Mouse (Mus musculus): ENCODE data around the gene Olfr768. TPM values are rescaled to one million over a fixed set of nuclear protein-coding genes. Genes with fewer than 3 reads are reported as not detected.
"Not testable (repeated sequence)": the region's sequence is repeated elsewhere in the genome, so short reads cannot be mapped to it uniquely, and the experiment has no call there.

The Olfr768 gene
- total and polyA plus RNA-seq, 3 experiments, result not detected

- no peak for TF ChIP-seq TAL1 (IDR thresholded peaks at IDR 0.05; ENCODE audit: low read length)
Observed at GRCm38 (mm10) chr10:129101231-129101630, 2.1 kb upstream of the Olfr768 start (continued).

- H3K9me3 ChIP-seq (replicated peaks; ENCODE audit: insufficient read depth, low read length); H3K4me1 ChIP-seq (ENCODE audit: control insufficient read depth in 1 of 2, insufficient read depth in 2 of 2, low read length in 2 of 2); H3K36me3 ChIP-seq (ENCODE audit: control insufficient read depth in 1 of 2, insufficient read depth in 2 of 2, low read length in 2 of 2); DNase-seq (ENCODE audit: low read depth, low spot score); H3K79me2 ChIP-seq (ENCODE audit: control insufficient read depth, insufficient read depth, low read length, poor library complexity); H3K27me3 ChIP-seq (ENCODE audit: control insufficient read depth in 1 of 2, insufficient read depth in 2 of 2, low read length in 2 of 2); H3K4me3 ChIP-seq (ENCODE audit: control insufficient read depth in 1 of 2, insufficient read depth in 1 of 2, low read depth in 2 of 2, low read length in 2 of 2); H3K27ac ChIP-seq (ENCODE audit: control insufficient read depth, low read depth, low read length); H3K9ac ChIP-seq (ENCODE audit: control insufficient read depth, low read depth, low read length, poor library complexity, severe bottlenecking): not testable (repeated sequence)
Observed at GRCm38 (mm10) chr10:129082810-129083209, 16.4 kb downstream of the Olfr768 start, which contains the start of gene Olfr767. Gene Olfr767, minus strand, starts transcription at chr10:129082910.

- H3K79me2 ChIP-seq (ENCODE audit: control insufficient read depth, insufficient read depth, low read length, poor library complexity), result no peaks in the 10 kb centered on the region
- TF ChIP-seq ELF1 (IDR thresholded peaks at IDR 0.05; ENCODE audit: low read depth, low read length), result no peak
- no peak for TF ChIP-seq CHD1 (IDR thresholded peaks at IDR 0.05; ENCODE audit: low read depth, low read length)
- no peak for TF ChIP-seq GATA1 (IDR thresholded peaks at IDR 0.05; ENCODE audit: low read depth, low read length)
- TF ChIP-seq E2F4 (IDR thresholded peaks at IDR 0.05; ENCODE audit: borderline replicate concordance, low read depth, low read length), result no peak
- no peak for TF ChIP-seq MAZ (IDR thresholded peaks at IDR 0.05; ENCODE audit: low read depth, low read length)
- TF ChIP-seq POLR2A (IDR thresholded peaks at IDR 0.05; ENCODE audit: control insufficient read depth in 1 of 2, insufficient read depth in 1 of 2, low read depth in 1 of 2, low read length in 2 of 2, poor library complexity in 1 of 2), result no peak
- TF ChIP-seq POLR2AphosphoS2 (IDR thresholded peaks at IDR 0.05; ENCODE audit: low read length), result no peak
- TF ChIP-seq USF2 (IDR thresholded peaks at IDR 0.05; ENCODE audit: borderline replicate concordance in 1 of 2, insufficient read depth in 1 of 2, low read depth in 1 of 2, low read length in 2 of 2), result no peak
- TF ChIP-seq MYC (IDR thresholded peaks at IDR 0.05; ENCODE audit: low read depth, low read length), result no peak
- TF ChIP-seq TAL1 (IDR thresholded peaks at IDR 0.05; ENCODE audit: low read length), result no peak
- no peak within 1 kb of the TSS for H3K27ac ChIP-seq (ENCODE audit: control insufficient read depth, low read depth, low read length)
- no peaks in the 10 kb centered on the region for H3K4me1 ChIP-seq (ENCODE audit: control insufficient read depth in 1 of 2, insufficient read depth in 2 of 2, low read length in 2 of 2)
- no peak for DNase-seq (ENCODE audit: low read depth, low spot score)
- no peaks in the 10 kb centered on the region for H3K9me3 ChIP-seq (replicated peaks; ENCODE audit: insufficient read depth, low read length)
- no peak within 1 kb of the TSS for H3K4me3 ChIP-seq (ENCODE audit: control insufficient read depth in 1 of 2, insufficient read depth in 1 of 2, low read depth in 2 of 2, low read length in 2 of 2)
- H3K36me3 ChIP-seq (ENCODE audit: control insufficient read depth in 1 of 2, insufficient read depth in 2 of 2, low read length in 2 of 2), result no peaks in the 10 kb centered on the region
- H3K9ac ChIP-seq (ENCODE audit: control insufficient read depth, low read depth, low read length, poor library complexity, severe bottlenecking), result no peak within 1 kb of the TSS
- H3K27me3 ChIP-seq (ENCODE audit: control insufficient read depth in 1 of 2, insufficient read depth in 2 of 2, low read length in 2 of 2), result no peaks in the 10 kb centered on the region
Observed at GRCm38 (mm10) chr10:129068877-129069276, 30.3 kb downstream of the Olfr768 start, which contains the start of gene Olfr766-ps1. Gene Olfr766-ps1, minus strand, starts transcription at chr10:129068977.

GRCm38 (mm10) chr10:129049898-129050297 lies 49.3 kb downstream of the Olfr768 start, which contains the start of gene Olfr765:
Gene Olfr765, minus strand, starts transcription at chr10:129049998.
- H3K9me3 ChIP-seq (replicated peaks; ENCODE audit: insufficient read depth, low read length); H3K79me2 ChIP-seq (ENCODE audit: control insufficient read depth, insufficient read depth, low read length, poor library complexity): not testable (repeated sequence)

More at GRCm38 (mm10) chr10:129049898-129050297, 49.3 kb downstream of the Olfr768 start, which contains the start of gene Olfr765:
- not testable (repeated sequence) for H3K4me3 ChIP-seq (ENCODE audit: control insufficient read depth in 1 of 2, insufficient read depth in 1 of 2, low read depth in 2 of 2, low read length in 2 of 2); H3K36me3 ChIP-seq (ENCODE audit: control insufficient read depth in 1 of 2, insufficient read depth in 2 of 2, low read length in 2 of 2); H3K27ac ChIP-seq (ENCODE audit: control insufficient read depth, low read depth, low read length); H3K4me1 ChIP-seq (ENCODE audit: control insufficient read depth in 1 of 2, insufficient read depth in 2 of 2, low read length in 2 of 2); H3K27me3 ChIP-seq (ENCODE audit: control insufficient read depth in 1 of 2, insufficient read depth in 2 of 2, low read length in 2 of 2); H3K9ac ChIP-seq (ENCODE audit: control insufficient read depth, low read depth, low read length, poor library complexity, severe bottlenecking); DNase-seq (ENCODE audit: low read depth, low spot score)

Other genes starting within 250 kb of the Olfr768 start
- 1.8 and 2.3 TPM in 2 replicates for gene Gdf11, start 207.7 kb downstream of the Olfr768 start, total RNA-seq (2012; rRNA removed)
- 1 to 10 TPM in 1 of 2 experiments, not detected in 1; 2.8 TPM for gene Gdf11, start 207.7 kb downstream of the Olfr768 start, polyA plus RNA-seq (2012; ENCODE audit: insufficient read depth in 1 of 2, insufficient read length in 2 of 2, low read depth in 1 of 2, low replicate concordance in 2 of 2, missing spikeins in 1 of 2)
- 0.29 and 0.46 TPM in 2 replicates for gene Cd63, start 198.4 kb downstream of the Olfr768 start, total RNA-seq (2012; rRNA removed)
- gene Cd63, start 198.4 kb downstream of the Olfr768 start, polyA plus RNA-seq (2012; ENCODE audit: insufficient read depth in 1 of 2, insufficient read length in 2 of 2, low read depth in 1 of 2, low replicate concordance in 2 of 2, missing spikeins in 1 of 2), result under 1 TPM in 1 of 2 experiments, not detected in 1; 0.64 TPM
- gene Rdh5, start 176.5 kb downstream of the Olfr768 start, total RNA-seq (2012; rRNA removed), result 1.2 and 2.9 TPM in 2 replicates
- gene Rdh5, start 176.5 kb downstream of the Olfr768 start, polyA plus RNA-seq (2012; ENCODE audit: insufficient read depth in 1 of 2, insufficient read length in 2 of 2, low read depth in 1 of 2, low replicate concordance in 2 of 2, missing spikeins in 1 of 2), result 1 to 10 TPM in 1 of 2 experiments, not detected in 1; 4.2 TPM
- 57.7 and 70.6 TPM in 2 replicates for gene Bloc1s1, start 175.3 kb downstream of the Olfr768 start, total RNA-seq (2012; rRNA removed)
- 10 to 100 TPM in 1 of 2 experiments, not detected in 1; 45.1 TPM for gene Bloc1s1, start 175.3 kb downstream of the Olfr768 start, polyA plus RNA-seq (2012; ENCODE audit: insufficient read depth in 1 of 2, insufficient read length in 2 of 2, low read depth in 1 of 2, low replicate concordance in 2 of 2, missing spikeins in 1 of 2)
- 0.04 and 0.16 TPM in 2 replicates for gene Itga7, start 165.6 kb downstream of the Olfr768 start, total RNA-seq (2012; rRNA removed)
- gene Itga7, start 165.6 kb downstream of the Olfr768 start, polyA plus RNA-seq (2012; ENCODE audit: insufficient read depth in 1 of 2, insufficient read length in 2 of 2, low read depth in 1 of 2, low replicate concordance in 2 of 2, missing spikeins in 1 of 2), result under 1 TPM in 1 of 2 experiments, not detected in 1; 0.14 TPM
- gene Mettl7b, start 138.4 kb downstream of the Olfr768 start, total RNA-seq (2012; rRNA removed), result not detected in 2 replicates
- not detected for gene Mettl7b, start 138.4 kb downstream of the Olfr768 start, polyA plus RNA-seq (2012; ENCODE audit: insufficient read depth in 1 of 2, insufficient read length in 2 of 2, low read depth in 1 of 2, low replicate concordance in 2 of 2, missing spikeins in 1 of 2)
- gene Olfr9, start 109.9 kb downstream of the Olfr768 start, total RNA-seq (2012; rRNA removed), result not detected in 2 replicates
- gene Olfr9, start 109.9 kb downstream of the Olfr768 start, polyA plus RNA-seq (2012; ENCODE audit: insufficient read depth in 1 of 2, insufficient read length in 2 of 2, low read depth in 1 of 2, low replicate concordance in 2 of 2, missing spikeins in 1 of 2), result not detected
- not detected in 2 replicates for gene Olfr763, start 88.6 kb downstream of the Olfr768 start, total RNA-seq (2012; rRNA removed)
- gene Olfr763, start 88.6 kb downstream of the Olfr768 start, polyA plus RNA-seq (2012; ENCODE audit: insufficient read depth in 1 of 2, insufficient read length in 2 of 2, low read depth in 1 of 2, low replicate concordance in 2 of 2, missing spikeins in 1 of 2), result not detected
- not detected in 2 replicates for gene Olfr764-ps1, start 59.5 kb downstream of the Olfr768 start, total RNA-seq (2012; rRNA removed)
- gene Olfr764-ps1, start 59.5 kb downstream of the Olfr768 start, polyA plus RNA-seq (2012; ENCODE audit: insufficient read depth in 1 of 2, insufficient read length in 2 of 2, low read depth in 1 of 2, low replicate concordance in 2 of 2, missing spikeins in 1 of 2), result not detected
- not detected in 2 replicates for gene Olfr765, start 49.4 kb downstream of the Olfr768 start, total RNA-seq (2012; rRNA removed)
- not detected for gene Olfr765, start 49.4 kb downstream of the Olfr768 start, polyA plus RNA-seq (2012; ENCODE audit: insufficient read depth in 1 of 2, insufficient read length in 2 of 2, low read depth in 1 of 2, low replicate concordance in 2 of 2, missing spikeins in 1 of 2)
- gene Olfr766-ps1, start 30.4 kb downstream of the Olfr768 start, total RNA-seq (2012; rRNA removed), result not detected in 2 replicates
- not detected for gene Olfr766-ps1, start 30.4 kb downstream of the Olfr768 start, polyA plus RNA-seq (2012; ENCODE audit: insufficient read depth in 1 of 2, insufficient read length in 2 of 2, low read depth in 1 of 2, low replicate concordance in 2 of 2, missing spikeins in 1 of 2)
- gene Olfr767, start 16.5 kb downstream of the Olfr768 start, total RNA-seq (2012; rRNA removed), result not detected in 2 replicates
- not detected for gene Olfr767, start 16.5 kb downstream of the Olfr768 start, polyA plus RNA-seq (2012; ENCODE audit: insufficient read depth in 1 of 2, insufficient read length in 2 of 2, low read depth in 1 of 2, low replicate concordance in 2 of 2, missing spikeins in 1 of 2)
- gene Olfr769, start 18.5 kb upstream of the Olfr768 start, total RNA-seq (2012; rRNA removed), result not detected in 2 replicates
- not detected for gene Olfr769, start 18.5 kb upstream of the Olfr768 start, polyA plus RNA-seq (2012; ENCODE audit: insufficient read depth in 1 of 2, insufficient read length in 2 of 2, low read depth in 1 of 2, low replicate concordance in 2 of 2, missing spikeins in 1 of 2)
- gene Olfr770, start 39.6 kb upstream of the Olfr768 start, total RNA-seq (2012; rRNA removed), result not detected in 2 replicates
- gene Olfr770, start 39.6 kb upstream of the Olfr768 start, polyA plus RNA-seq (2012; ENCODE audit: insufficient read depth in 1 of 2, insufficient read length in 2 of 2, low read depth in 1 of 2, low replicate concordance in 2 of 2, missing spikeins in 1 of 2), result not detected
- not detected in 2 replicates for gene Olfr771, start 65.4 kb upstream of the Olfr768 start, total RNA-seq (2012; rRNA removed)
- gene Olfr771, start 65.4 kb upstream of the Olfr768 start, polyA plus RNA-seq (2012; ENCODE audit: insufficient read depth in 1 of 2, insufficient read length in 2 of 2, low read depth in 1 of 2, low replicate concordance in 2 of 2, missing spikeins in 1 of 2), result not detected
- gene Olfr772, start 78.5 kb upstream of the Olfr768 start, total RNA-seq (2012; rRNA removed), result not detected in 2 replicates
- not detected for gene Olfr772, start 78.5 kb upstream of the Olfr768 start, polyA plus RNA-seq (2012; ENCODE audit: insufficient read depth in 1 of 2, insufficient read length in 2 of 2, low read depth in 1 of 2, low replicate concordance in 2 of 2, missing spikeins in 1 of 2)
- not detected in 2 replicates for gene Olfr773, start 88.0 kb upstream of the Olfr768 start, total RNA-seq (2012; rRNA removed)
- gene Olfr773, start 88.0 kb upstream of the Olfr768 start, polyA plus RNA-seq (2012; ENCODE audit: insufficient read depth in 1 of 2, insufficient read length in 2 of 2, low read depth in 1 of 2, low replicate concordance in 2 of 2, missing spikeins in 1 of 2), result not detected
- gene Olfr774, start 136.8 kb upstream of the Olfr768 start, total RNA-seq (2012; rRNA removed), result not detected in 2 replicates
- gene Olfr774, start 136.8 kb upstream of the Olfr768 start, polyA plus RNA-seq (2012; ENCODE audit: insufficient read depth in 1 of 2, insufficient read length in 2 of 2, low read depth in 1 of 2, low replicate concordance in 2 of 2, missing spikeins in 1 of 2), result not detected
- not detected in 2 replicates for gene Olfr775, start 149.0 kb upstream of the Olfr768 start, total RNA-seq (2012; rRNA removed)
- gene Olfr775, start 149.0 kb upstream of the Olfr768 start, polyA plus RNA-seq (2012; ENCODE audit: insufficient read depth in 1 of 2, insufficient read length in 2 of 2, low read depth in 1 of 2, low replicate concordance in 2 of 2, missing spikeins in 1 of 2), result not detected
- gene Olfr776, start 159.8 kb upstream of the Olfr768 start, total RNA-seq (2012; rRNA removed), result not detected in 2 replicates
- gene Olfr776, start 159.8 kb upstream of the Olfr768 start, polyA plus RNA-seq (2012; ENCODE audit: insufficient read depth in 1 of 2, insufficient read length in 2 of 2, low read depth in 1 of 2, low replicate concordance in 2 of 2, missing spikeins in 1 of 2), result not detected
- not detected in 2 replicates for gene Olfr777, start 172.1 kb upstream of the Olfr768 start, total RNA-seq (2012; rRNA removed)
- not detected for gene Olfr777, start 172.1 kb upstream of the Olfr768 start, polyA plus RNA-seq (2012; ENCODE audit: insufficient read depth in 1 of 2, insufficient read length in 2 of 2, low read depth in 1 of 2, low replicate concordance in 2 of 2, missing spikeins in 1 of 2)
- not detected in 2 replicates for gene Olfr780, start 218.7 kb upstream of the Olfr768 start, total RNA-seq (2012; rRNA removed)
- gene Olfr780, start 218.7 kb upstream of the Olfr768 start, polyA plus RNA-seq (2012; ENCODE audit: insufficient read depth in 1 of 2, insufficient read length in 2 of 2, low read depth in 1 of 2, low replicate concordance in 2 of 2, missing spikeins in 1 of 2), result not detected
- gene Olfr781, start 229.5 kb upstream of the Olfr768 start, total RNA-seq (2012; rRNA removed), result not detected in 2 replicates
- gene Olfr781, start 229.5 kb upstream of the Olfr768 start, polyA plus RNA-seq (2012; ENCODE audit: insufficient read depth in 1 of 2, insufficient read length in 2 of 2, low read depth in 1 of 2, low replicate concordance in 2 of 2, missing spikeins in 1 of 2), result not detected
- gene Olfr782, start 249.5 kb upstream of the Olfr768 start, total RNA-seq (2012; rRNA removed), result not detected in 2 replicates
- gene Olfr782, start 249.5 kb upstream of the Olfr768 start, polyA plus RNA-seq (2012; ENCODE audit: insufficient read depth in 1 of 2, insufficient read length in 2 of 2, low read depth in 1 of 2, low replicate concordance in 2 of 2, missing spikeins in 1 of 2), result not detected